Mouse (Mus musculus): ENCODE measurements around the gene Lemd2.

GRCm38 (mm10) chr17:27175196-27175874 is 28.9 kb downstream of the Lemd2 start:
- TF ChIP-seq POLR2A (IDR thresholded peaks at IDR 0.05; ENCODE audit: low read depth, low read length) (no peak), CTCF (IDR thresholded peaks at IDR 0.05; ENCODE audit: extremely low read depth, insufficient read depth, insufficient read length, insufficient replicate concordance) (no peak)
